Mouse (Mus musculus) midbrain, embryonic 15.5 days (tissue): ENCODE data around the gene Nipsnap1. TPM values are rescaled to one million over a fixed set of nuclear protein-coding genes. Genes with fewer than 3 reads are reported as not detected.
A peak's percentile ranks its signal among the peaks of the same experiment; 100 is the strongest.

Experiments used
- ATAC-seq: fragments of 200-750 bp; cut with Nextera tagmentation; replicated peaks from 2 replicates; pipeline ENCODE4 v1.8.0; 2017; ENCODE audit warnings: moderate TSS enrichment
- H3K27ac ChIP-seq: fragments of 300-500 bp; sonication (generic); 2 replicates; pipeline ENCODE4 v1.5.1; 2015; ENCODE audit warnings: mild to moderate bottlenecking, inconsistent platforms
- H3K27me3 ChIP-seq: fragments of 300-500 bp; sonication (generic); replicated peaks from 2 replicates; pipeline ENCODE4 v1.6.1; 2015; ENCODE audit warnings: inconsistent platforms
- H3K36me3 ChIP-seq: fragments of 300-500 bp; sonication (generic); replicated peaks from 2 replicates; pipeline ENCODE4 v1.6.1; 2015; ENCODE audit warnings: inconsistent platforms
- H3K4me1 ChIP-seq: fragments of 300-500 bp; sonication (generic); 2 replicates; pipeline ENCODE4 v1.6.1; 2015; ENCODE audit warnings: inconsistent platforms
- H3K4me2 ChIP-seq: fragments of 300-500 bp; sonication (generic); 2 replicates; pipeline ENCODE4 v1.6.1; 2015; ENCODE audit warnings: inconsistent platforms, mild to moderate bottlenecking, moderate library complexity
- H3K4me3 ChIP-seq: fragments of 300-500 bp; sonication (generic); 2 replicates; pipeline ENCODE4 v1.5.1; 2015; ENCODE audit warnings: mild to moderate bottlenecking, inconsistent platforms
- H3K9ac ChIP-seq: fragments of 300-500 bp; sonication (generic); 2 replicates; pipeline ENCODE4 v1.6.1; 2015; ENCODE audit warnings: mild to moderate bottlenecking, inconsistent platforms
- H3K9me3 ChIP-seq: fragments of 300-500 bp; sonication (generic); 2 replicates; pipeline ENCODE4 v1.6.1; 2016; ENCODE audit warnings: inconsistent platforms
- WGBS: fragments of 180-500 bp; shearing (Covaris S2); methylation state at CpG from one replicate; pipeline ENCODE4 v1.1.7; 2015; ENCODE audit warnings: mixed read lengths; 5-methylcytosine and 5-hydroxymethylcytosine counted together
- polyA plus RNA-seq: library from polyadenylated mRNA; unstranded; fragments of >200 nt; fragmentation: Nextera tagmentation; extraction: Ambion mirVana; gene quantifications from 2 replicates; pipeline ENCODE4 v1.2.1, GENCODE M21; 2015

Nipsnap1 gene
- polyA plus RNA-seq, 1 experiment from 2014 or later = 152 TPM

- H3K27me3 ChIP-seq = no peaks in the 10 kb centered on the region
- peaks cover 19% of the 10 kb centered on the region for H3K36me3 ChIP-seq
- H3K27ac ChIP-seq = no peak overlapping the region
- H3K4me3 ChIP-seq = no peak overlapping the region
- 0 out of 2 replicates have a peak, but pooled peaks have one; percentile 33 for ATAC-seq
- no peak overlapping the region for H3K4me2 ChIP-seq
- H3K9me3 ChIP-seq = no peaks in the 10 kb centered on the region
- H3K4me1 ChIP-seq = no peaks in the 10 kb centered on the region
- H3K9ac ChIP-seq = no peak overlapping the region
- 62% methylated on average over 14 of the region's 14 CpGs for WGBS
These were observed 9.3 kb downstream of the Nipsnap1 start for GRCm38 (mm10) chr11:4882892-4883627.

GRCm38 (mm10) chr11:4885385-4885903 is 11.7 kb downstream of the Nipsnap1 start:
- Histone ChIP-seq H3K4me2 (no peak overlapping the region), H3K27me3 (no peaks in the 10 kb centered on the region), H3K36me3 (peaks cover 42% of the 10 kb centered on the region), H3K4me3 (no peak overlapping the region), H3K27ac (no peak overlapping the region), H3K9ac (no peak overlapping the region), H3K4me1 (no peaks in the 10 kb centered on the region), H3K9me3 (no peaks in the 10 kb centered on the region)
- no peak for ATAC-seq
- WGBS = 61% methylated on average over 2 of the region's 2 CpGs

GRCm38 (mm10) chr11:4886987-4887386 is 13.2 kb downstream of the Nipsnap1 start:
- no peak overlapping the region for H3K4me2 ChIP-seq
- H3K27me3 ChIP-seq = no peaks in the 10 kb centered on the region
- H3K27ac ChIP-seq = no peak overlapping the region
- H3K9me3 ChIP-seq = no peaks in the 10 kb centered on the region
- over 99% methylated on average over 3 of the region's 3 CpGs for WGBS
- H3K36me3 ChIP-seq = peaks cover 51% of the 10 kb centered on the region
- no peaks in the 10 kb centered on the region for H3K4me1 ChIP-seq
- no peak for ATAC-seq
- no peak overlapping the region for H3K4me3 ChIP-seq
- no peak overlapping the region for H3K9ac ChIP-seq

- peak; percentile 95 for ATAC-seq
- H3K36me3 ChIP-seq = peaks cover 35% of the 10 kb centered on the region; the same call in 1 of the 2 replicates
These were observed 21.4 kb downstream of the Nipsnap1 start, which contains the start of gene Thoc5 for GRCm38 (mm10) chr11:4894848-4895816. TSS of gene Thoc5 (plus strand) at chr11:4895320.

GRCm38 (mm10) chr11:4900437-4900836 is 26.7 kb downstream of the Nipsnap1 start:
- no peak overlapping the region for H3K27ac ChIP-seq
- WGBS = 68% methylated on average over 5 of the region's 5 CpGs
- H3K9me3 ChIP-seq = no peaks in the 10 kb centered on the region
- H3K36me3 ChIP-seq = peaks cover 44% of the 10 kb centered on the region
- H3K27me3 ChIP-seq = no peaks in the 10 kb centered on the region
- H3K4me2 ChIP-seq = no peak overlapping the region
- H3K4me3 ChIP-seq = no peak overlapping the region
- no peak for ATAC-seq
- H3K4me1 ChIP-seq = peaks cover 11% of the 10 kb centered on the region
- H3K9ac ChIP-seq = no peak overlapping the region

More at GRCm38 (mm10) chr11:4894848-4895816, 21.4 kb downstream of the Nipsnap1 start, which contains the start of gene Thoc5:
- H3K4me2 ChIP-seq = peak within 1 kb of the TSS; percentile 64
- no peaks in the 10 kb centered on the region for H3K27me3 ChIP-seq
- peaks cover 11% of the 10 kb centered on the region for H3K4me1 ChIP-seq
- H3K4me3 ChIP-seq = peak within 1 kb of the TSS; percentile 56
- H3K27ac ChIP-seq = peak within 1 kb of the TSS; percentile 81
- 3% methylated on average over 52 of the region's 52 CpGs for WGBS
- H3K9me3 ChIP-seq = no peaks in the 10 kb centered on the region
- peak within 1 kb of the TSS; percentile 70 for H3K9ac ChIP-seq

- Histone ChIP-seq H3K4me2 (no peak overlapping the region), H3K27me3 (no peaks in the 10 kb centered on the region), H3K9ac (no peak overlapping the region), H3K9me3 (no peaks in the 10 kb centered on the region), H3K4me1 (0 out of 2 replicates have a peak, but pooled peaks cover 3% of the 10 kb centered on the region), H3K27ac (no peak overlapping the region), H3K36me3 (peaks cover 53% of the 10 kb centered on the region), H3K4me3 (no peak overlapping the region)
- WGBS = 79% methylated on average over 6 of the region's 6 CpGs
- ATAC-seq = no peak
These were observed 28.2 kb downstream of the Nipsnap1 start for GRCm38 (mm10) chr11:4901956-4902355.

GRCm38 (mm10) chr11:4906231-4906630 is 32.5 kb downstream of the Nipsnap1 start:
- ATAC-seq = no peak
- Histone ChIP-seq H3K27me3 (no peaks in the 10 kb centered on the region), H3K9me3 (no peaks in the 10 kb centered on the region), H3K4me1 (no peaks in the 10 kb centered on the region), H3K36me3 (peaks cover 50% of the 10 kb centered on the region), H3K9ac (no peak overlapping the region), H3K4me2 (no peak overlapping the region), H3K27ac (no peak overlapping the region), H3K4me3 (no peak overlapping the region)
- 90% methylated on average over 6 of the region's 6 CpGs for WGBS

- Histone ChIP-seq H3K9me3 (no peaks in the 10 kb centered on the region), H3K4me1 (no peaks in the 10 kb centered on the region), H3K4me3 (no peak overlapping the region), H3K27ac (no peak overlapping the region), H3K9ac (no peak overlapping the region), H3K36me3 (peaks cover 52% of the 10 kb centered on the region), H3K4me2 (no peak overlapping the region), H3K27me3 (no peaks in the 10 kb centered on the region)
- WGBS = 62% methylated on average over 1 of the region's 1 CpGs
- no peak for ATAC-seq
These were observed 42.3 kb downstream of the Nipsnap1 start for GRCm38 (mm10) chr11:4916068-4916467.

GRCm38 (mm10) chr11:4921281-4921680 is 47.5 kb downstream of the Nipsnap1 start:
- WGBS = 82% methylated on average over 2 of the region's 2 CpGs
- Histone ChIP-seq H3K9me3 (no peaks in the 10 kb centered on the region), H3K4me1 (no peaks in the 10 kb centered on the region), H3K4me2 (no peak overlapping the region), H3K27ac (no peak overlapping the region), H3K9ac (no peak overlapping the region), H3K4me3 (no peak overlapping the region), H3K36me3 (peaks cover 55% of the 10 kb centered on the region), H3K27me3 (no peaks in the 10 kb centered on the region)
- no peak for ATAC-seq

GRCm38 (mm10) chr11:4921751-4922150 is 48.0 kb downstream of the Nipsnap1 start:
- Histone ChIP-seq H3K4me3 (no peak overlapping the region), H3K27me3 (no peaks in the 10 kb centered on the region), H3K9me3 (no peaks in the 10 kb centered on the region), H3K27ac (no peak overlapping the region), H3K4me1 (no peaks in the 10 kb centered on the region), H3K9ac (no peak overlapping the region), H3K4me2 (no peak overlapping the region), H3K36me3 (peaks cover 59% of the 10 kb centered on the region)
- WGBS = 93% methylated on average over 7 of the region's 7 CpGs
- ATAC-seq = no peak

- H3K4me1 ChIP-seq = peaks cover 8% of the 10 kb centered on the region
- no peak overlapping the region for H3K9ac ChIP-seq
- ATAC-seq = no peak
- H3K9me3 ChIP-seq = no peaks in the 10 kb centered on the region
- no peaks in the 10 kb centered on the region for H3K27me3 ChIP-seq
- H3K4me3 ChIP-seq = no peak overlapping the region
- 85% methylated on average over 3 of the region's 3 CpGs for WGBS
- H3K27ac ChIP-seq = no peak overlapping the region
- H3K4me2 ChIP-seq = no peak overlapping the region
- peaks cover 49% of the 10 kb centered on the region for H3K36me3 ChIP-seq
These were observed 53.5 kb downstream of the Nipsnap1 start for GRCm38 (mm10) chr11:4927224-4927623.
